Mouse (Mus musculus) gastrocnemius, postnatal 14 days (tissue): ENCODE measurements around the gene Map3k13. TPM values are rescaled to one million over a fixed set of nuclear protein-coding genes. Genes with fewer than 3 reads are reported as not detected.
"Not testable (repeated sequence)": the region's sequence is repeated elsewhere in the genome, so short reads cannot be mapped to it uniquely, and the experiment has no call there.

ENCODE experiments used
- DNase-seq: peaks from one replicate; pipeline ENCODE4 v3.0.0; 2021; ENCODE audit warnings: mixed read lengths
- intact Hi-C: fragments of 180-260 bp; cut with DNase I; formaldehyde crosslinking; loops from one replicate; pipeline ENCODE4 v1.15.1; 2025; ENCODE audit warnings: low total_unique reads
- total RNA-seq, 2 experiments: library from RNA; stranded (reverse); gene quantifications; 2 replicates each; pipeline ENCODE4 v1.2.3; 2021

The Map3k13 gene
- total RNA-seq, 2 experiments from 2014 or later: 0.41 to 0.44 TPM

DNA sequence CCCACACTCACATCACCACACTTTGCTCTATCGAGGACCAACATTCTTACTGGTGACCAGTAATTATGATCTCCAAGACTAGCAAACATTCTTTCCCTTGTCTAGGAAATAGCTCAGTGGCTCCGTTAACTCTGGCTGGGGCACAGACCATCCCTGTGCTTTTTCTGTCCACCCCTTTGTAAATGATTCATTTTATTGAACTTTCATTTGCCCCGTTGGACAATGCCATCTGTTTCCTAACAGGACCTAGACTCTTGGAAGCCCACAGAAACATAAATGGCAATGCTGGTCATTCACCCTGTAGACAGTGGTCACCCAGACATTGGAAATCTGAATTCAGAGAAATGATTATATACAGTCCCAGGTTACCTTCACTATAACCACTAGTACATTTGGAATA, 84.7 kb downstream of the Map3k13 start:
- intact Hi-C loops: no loop called here
- no peak for DNase-seq

DNA sequence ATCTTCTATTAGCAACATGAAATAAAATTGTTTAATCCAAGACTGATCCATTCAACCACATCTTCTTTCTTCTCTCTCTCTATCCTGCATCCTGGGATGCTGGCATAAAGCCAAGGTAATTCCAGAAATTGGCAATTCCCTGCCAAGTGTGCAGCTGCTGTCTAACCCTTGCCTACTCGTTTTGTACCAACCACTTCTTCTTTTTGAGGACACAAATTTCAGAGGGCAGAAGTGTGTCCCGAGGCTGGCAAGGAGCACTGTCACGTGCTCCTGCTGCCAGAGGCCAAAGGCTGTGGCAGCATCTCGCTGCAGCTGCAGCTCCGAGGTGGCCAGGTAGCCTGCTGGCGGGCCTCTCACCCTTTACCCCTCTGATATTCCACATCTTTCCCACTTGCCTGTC, 87.0 kb downstream of the Map3k13 start:
- DNase-seq: no peak
- intact Hi-C loops: no loop called here

DNA sequence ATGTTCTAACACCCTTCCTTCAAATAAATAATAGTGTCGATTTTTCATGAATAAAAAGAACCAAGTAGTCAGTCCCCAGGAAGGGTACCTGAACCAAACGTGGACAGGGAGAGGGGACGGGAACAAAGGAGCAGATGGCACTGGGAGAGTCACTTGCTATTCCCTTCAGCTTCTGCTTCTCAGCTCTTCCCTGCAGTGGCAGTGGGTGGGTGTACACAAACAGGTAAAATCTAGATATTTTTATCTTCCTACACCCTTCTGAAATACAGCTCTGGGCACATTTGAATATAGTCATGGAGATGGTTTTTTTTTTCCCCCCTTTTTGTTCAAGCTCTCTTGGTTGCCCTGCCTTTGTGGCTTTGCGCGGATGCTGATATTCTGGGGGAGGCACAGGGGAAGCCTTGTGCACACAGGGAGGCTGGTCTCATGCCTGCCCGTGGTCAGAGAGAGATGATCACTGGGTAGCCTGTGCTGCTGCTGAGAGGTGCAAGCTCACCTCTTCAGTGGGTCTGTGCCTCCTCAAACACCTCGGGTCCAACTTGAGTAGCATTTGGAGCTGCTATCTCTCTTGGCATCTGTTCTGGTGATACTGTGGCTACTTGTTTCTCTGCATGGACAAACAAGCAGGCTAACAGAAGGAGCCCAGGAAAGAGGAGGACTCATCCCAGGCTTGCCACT, 87.6 kb downstream of the Map3k13 start:
- intact Hi-C loops: no loop called here

DNA sequence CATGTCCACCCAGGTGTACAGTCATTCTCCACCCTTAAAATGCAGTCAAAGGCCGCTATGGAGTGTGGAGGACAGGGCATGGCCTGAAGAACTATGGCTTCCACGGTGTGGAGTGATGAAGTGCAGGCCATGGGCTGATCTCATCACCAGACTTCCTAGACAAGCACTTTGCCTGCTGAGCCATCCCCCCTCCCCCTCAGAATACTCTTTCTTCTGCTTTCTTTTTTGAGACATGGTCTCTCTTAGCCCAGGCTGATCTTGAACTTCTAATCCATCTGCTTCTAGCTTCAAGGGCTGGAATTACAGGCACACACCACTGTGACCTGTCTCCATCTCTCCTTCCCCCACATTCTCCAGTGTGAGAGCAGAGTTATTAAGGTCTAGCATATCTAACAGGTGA, 93.5 kb downstream of the Map3k13 start:
- intact Hi-C loops: no loop called here
- DNase-seq: no peak

More for the DNA sequence above, 87.6 kb downstream of the Map3k13 start:
- no peak for DNase-seq

DNA sequence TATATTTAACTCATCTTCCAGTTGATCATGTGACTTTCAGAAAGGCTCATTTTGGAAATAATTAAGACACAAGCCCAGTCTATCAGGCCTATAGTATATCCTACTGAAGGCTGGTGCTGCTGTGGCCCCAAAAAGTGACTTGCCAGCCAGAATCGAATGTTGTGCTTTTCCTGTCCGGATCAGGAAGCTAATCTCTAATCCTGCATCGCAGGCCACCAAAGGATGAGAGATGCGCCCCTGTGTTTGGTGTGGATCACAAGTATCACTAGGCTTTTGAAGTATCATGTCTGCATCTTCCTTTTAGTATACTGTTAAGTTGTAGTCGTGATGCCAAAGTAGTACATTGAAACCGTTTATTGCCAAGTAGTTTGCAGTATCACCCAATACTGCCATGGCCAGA, 99.7 kb downstream of the Map3k13 start:
- no peak for DNase-seq

DNA sequence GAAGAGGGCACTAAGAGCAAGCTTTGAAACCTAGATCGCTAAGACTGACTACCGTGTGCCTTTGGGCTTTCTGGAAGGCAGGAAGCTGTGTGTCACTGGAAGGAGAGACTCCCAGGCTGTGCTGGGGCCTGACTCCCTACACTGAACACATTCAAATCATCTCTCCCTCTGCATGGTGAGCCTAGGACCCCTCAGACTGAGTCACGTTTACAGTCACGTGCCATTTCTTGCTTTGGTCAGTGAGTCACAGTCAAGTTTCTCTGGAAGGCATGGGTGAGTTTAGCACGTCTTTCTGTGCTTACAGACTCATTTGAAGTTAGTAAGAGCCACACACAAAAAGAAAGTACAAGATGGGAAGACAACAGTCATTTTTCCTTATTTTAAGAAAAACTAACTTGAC, 107.1 kb downstream of the Map3k13 start:
- intact Hi-C loops: no loop called here
- DNase-seq: no peak

More for the DNA sequence above, 99.7 kb downstream of the Map3k13 start:
- intact Hi-C loops: no loop called here

DNA sequence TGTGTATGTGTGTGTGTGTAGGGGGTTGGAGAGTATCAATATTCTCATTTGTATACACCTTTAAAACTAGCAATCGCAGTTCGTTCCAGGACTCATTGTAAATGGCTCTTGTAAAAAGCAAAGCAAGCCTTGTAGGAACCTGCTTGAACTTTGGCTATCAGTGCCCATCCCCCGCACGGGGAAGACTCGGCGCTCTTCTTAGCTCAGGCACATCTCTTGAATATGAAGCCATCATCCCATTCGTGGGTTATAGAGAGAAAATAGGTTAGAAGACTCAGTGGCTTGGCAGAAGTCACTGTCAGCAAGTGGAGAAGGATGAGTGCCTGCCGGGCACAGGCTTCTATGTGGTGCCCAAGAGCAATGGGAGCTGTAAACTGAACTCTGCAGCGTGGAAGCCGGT, 110.5 kb downstream of the Map3k13 start:
- intact Hi-C loops: no loop called here
- no peak for DNase-seq

DNA sequence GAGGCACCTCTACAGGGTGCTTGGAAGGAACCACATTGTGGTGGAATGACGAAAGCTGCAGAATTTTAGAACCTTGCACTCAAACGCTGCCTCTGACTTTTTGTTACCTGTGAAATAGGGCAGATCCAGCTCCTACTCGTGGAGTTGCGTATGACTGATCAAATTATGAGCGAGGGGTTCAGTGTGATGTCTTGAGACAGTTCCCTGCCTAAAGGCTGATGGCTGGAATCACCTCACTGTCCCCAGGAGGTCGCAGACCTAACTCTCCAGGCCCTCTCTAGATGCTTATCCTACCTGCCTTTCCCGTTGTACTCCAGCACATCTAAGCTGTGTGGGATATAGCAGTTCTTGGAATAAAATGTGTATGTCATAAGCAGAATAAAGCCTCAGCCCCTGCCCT, 111.8 kb downstream of the Map3k13 start:
- no peak for DNase-seq
- intact Hi-C loops: no loop called here

DNA sequence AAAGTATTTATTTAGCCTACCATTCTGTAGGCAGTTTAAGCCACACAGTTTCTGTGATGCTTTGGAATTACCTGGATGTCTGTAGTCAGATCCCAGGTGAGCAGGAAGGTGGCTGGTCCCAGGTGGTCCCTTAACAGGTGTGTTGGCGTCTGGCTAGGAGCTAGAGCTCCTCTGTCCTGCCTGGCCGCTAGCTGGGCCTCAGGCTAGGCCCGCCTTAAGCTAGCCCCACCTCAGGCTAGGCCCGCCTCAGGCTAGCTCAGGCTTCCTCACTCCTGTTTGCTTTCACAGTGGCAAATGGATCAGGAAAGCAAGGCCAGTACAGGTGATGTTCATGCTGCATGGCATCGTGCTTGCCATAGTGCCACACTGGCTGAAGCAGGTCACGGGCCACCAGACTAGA, 112.8 kb downstream of the Map3k13 start:
- intact Hi-C loops: no loop called here
- DNase-seq: no peak

DNA sequence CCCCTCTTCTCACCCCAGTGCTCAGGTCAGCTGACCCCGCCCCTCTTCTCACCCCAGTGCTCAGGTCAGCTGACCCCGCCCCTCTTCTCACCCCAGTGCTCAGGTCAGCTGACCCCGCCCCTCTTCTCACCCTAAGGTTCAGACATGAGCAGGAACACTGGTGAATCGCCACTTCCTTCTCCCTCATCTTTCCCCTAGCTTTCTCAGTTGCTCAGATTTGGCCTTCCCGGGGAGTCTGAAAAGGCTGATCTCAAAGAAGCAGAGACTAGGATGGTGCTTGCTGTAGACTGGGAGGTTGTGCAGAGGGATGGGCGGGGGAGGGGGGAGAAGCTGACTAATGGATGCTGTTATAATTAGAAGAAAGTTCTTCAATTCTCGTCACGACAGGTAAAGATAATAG, 114.8 kb downstream of the Map3k13 start:
- intact Hi-C loops, DNase-seq: not testable (repeated sequence)

DNA sequence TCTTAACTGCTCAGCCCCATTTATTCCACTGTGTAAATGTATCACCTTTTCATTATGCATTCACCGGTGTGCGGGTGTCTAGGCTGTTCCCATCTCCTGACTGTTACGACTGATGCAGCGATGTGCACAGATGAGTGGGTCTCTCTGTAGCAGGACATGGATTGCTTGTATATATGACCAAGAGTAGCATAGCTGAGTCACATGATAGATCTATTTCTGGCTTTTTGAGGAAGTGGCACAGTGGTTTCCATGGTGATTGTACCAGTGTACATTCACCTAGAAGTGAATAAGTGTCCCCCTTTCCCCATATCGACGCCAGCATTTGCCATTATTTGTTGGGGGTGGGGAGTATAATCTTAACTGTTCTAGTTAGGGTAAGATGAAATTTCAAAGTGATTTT, 119.2 kb downstream of the Map3k13 start:
- no peak for DNase-seq
- intact Hi-C loops: no loop called here

DNA sequence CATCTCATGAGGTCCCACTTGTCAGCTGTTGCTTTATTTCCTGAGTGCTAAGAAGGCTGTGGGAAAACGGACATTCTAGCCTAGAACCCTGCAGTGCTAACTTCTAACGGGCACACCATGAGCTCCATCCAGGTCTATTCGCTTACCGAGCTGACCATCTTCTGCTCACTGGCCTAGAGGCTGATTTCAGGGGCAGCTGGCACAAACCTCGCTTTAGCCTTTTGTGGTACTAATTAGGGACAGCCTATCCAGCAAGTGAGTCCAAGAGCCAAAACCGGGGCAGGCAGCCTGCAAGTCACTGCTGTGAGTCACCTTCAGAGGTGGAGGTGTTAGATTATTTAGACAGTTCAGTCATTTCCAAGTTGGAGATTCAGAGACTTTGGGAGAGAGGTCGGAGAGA, 122.5 kb downstream of the Map3k13 start:
- no peak for DNase-seq
- intact Hi-C loops: no loop called here

DNA sequence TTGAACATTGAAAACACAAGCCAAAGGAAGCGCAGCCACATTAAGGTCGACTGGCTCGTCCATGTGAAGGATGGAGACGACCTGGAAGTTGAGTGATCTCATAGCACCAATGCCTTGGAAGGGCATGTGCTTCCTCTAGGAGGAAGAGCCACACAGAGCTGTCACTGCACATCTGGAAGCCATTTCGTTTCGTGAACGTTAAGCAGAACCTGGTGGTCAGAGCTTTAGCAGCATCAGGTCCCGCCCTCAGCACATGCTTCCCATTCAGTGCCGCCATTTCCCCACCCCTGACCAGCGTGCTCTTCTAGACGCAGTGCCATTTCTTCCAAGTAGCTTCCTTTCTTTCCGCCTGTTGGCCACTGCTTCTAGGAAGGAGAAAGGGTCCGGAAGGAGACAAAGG, 134.3 kb downstream of the Map3k13 start:
- intact Hi-C loops: no loop called here

DNA sequence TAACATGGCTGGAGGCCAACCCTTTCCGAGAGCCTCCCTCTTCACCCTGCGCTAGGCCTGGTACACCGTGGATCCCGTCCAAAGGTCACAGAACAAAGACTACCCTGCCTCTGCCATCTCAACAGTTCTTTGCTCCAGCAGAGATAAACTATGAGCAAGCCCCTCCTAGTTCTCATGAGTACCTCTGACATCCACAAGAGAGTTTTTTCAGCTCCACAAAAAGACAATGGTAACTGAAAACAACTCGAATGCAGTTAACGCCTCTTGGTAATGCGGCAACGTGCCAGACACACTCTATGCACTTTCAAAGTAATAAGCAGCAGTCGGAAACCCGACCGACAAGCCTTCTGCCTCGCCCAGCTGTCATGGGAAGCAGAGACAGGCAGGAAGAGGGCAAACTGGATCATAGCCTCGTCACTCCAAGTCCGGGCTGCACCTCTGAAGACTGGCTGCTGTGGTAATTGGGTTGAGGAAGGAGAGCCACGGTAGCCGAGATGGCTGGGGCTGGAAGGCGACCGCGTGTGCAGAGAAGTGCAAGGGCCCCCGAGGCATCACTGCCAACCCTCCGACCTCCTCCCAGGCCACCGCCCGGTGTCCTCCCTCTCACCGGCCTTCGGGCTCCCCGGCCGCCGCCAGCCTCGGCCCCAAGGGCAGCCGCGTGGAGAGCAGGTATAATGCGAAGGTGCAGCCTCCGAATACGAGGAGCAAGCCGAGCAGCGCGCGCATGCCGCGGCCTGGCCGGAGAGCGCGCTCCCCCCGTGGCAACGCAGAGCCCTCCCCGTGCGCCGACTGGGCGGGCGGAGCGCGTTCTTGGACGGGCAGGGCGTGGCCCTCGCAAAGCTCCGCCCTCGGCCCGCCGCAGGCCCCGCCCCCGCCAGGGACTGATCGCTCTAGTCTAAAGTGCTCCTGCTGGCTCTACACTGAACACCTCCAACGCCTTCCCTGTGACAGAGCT, 152.9 kb downstream of the Map3k13 start, which contains the start of gene Tmem41a:
Tmem41a (minus strand) TSS at position 792 of the 955 bp plus-strand sequence.
- DNase-seq: peak; percentile 86
- intact Hi-C loops: no loop called here

More for the DNA sequence above, 134.3 kb downstream of the Map3k13 start:
- no peak for DNase-seq

DNA sequence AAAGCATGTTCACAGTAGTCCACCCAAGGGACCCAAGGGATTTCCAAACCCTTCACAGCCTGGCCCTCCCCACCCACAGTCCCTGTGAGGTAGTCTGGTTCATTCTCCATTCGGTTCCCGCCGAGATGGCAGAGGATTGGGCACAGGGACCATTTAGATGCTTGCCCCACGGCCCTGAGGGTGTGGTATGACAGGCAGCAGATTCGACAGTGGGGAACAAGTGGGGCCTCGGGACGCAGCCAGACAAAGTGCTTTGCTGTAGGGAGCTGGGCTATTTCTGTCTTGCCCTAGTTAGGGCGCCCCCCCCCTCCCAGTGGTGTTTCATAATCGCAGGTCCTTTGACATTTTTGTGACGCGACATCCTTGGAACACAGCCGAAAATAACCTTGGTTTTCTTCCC, 161.4 kb downstream of the Map3k13 start:
- intact Hi-C loops: no loop called here
- peak; percentile 19 for DNase-seq

DNA sequence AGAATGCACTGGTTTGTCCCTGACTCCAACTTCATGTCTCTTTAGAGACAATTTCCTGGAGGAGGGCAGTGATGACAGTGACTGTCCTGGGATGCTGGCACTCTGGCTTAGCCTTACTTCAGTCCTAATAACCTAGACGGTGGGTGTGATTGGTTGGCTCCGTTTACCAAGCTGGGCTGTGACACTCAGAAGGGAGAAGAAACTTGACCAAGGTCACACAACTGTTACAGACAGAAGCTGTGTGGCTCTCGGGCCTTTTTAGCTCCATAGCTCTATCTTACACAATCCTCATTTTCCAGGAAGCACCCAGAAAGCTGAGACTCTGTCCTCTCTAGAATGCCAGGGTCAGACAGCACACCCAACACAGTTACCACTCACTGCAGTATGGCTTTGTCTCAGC, 171.4 kb downstream of the Map3k13 start:
- DNase-seq: no peak
- intact Hi-C loops: no loop called here

DNA sequence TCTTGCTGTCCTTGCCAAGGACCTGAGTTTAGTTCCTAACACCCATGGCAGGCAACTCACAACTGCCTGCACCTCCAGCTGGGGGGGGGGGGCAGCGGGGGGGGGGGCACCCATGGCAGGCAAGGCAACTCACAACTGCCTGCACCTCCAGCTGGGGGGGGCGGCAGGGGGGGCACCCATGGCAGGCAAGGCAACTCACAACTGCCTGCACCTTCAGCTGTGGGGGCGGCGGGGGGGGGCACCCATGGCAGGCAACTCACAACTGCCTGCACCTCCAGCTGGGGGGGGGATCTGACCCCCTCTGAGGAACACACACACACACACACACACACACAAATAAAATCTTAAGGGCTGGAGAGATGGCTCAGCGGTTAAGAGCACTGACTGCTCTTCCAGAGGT, 175.7 kb downstream of the Map3k13 start:
- intact Hi-C loops: no loop called here
- DNase-seq: no peak

DNA sequence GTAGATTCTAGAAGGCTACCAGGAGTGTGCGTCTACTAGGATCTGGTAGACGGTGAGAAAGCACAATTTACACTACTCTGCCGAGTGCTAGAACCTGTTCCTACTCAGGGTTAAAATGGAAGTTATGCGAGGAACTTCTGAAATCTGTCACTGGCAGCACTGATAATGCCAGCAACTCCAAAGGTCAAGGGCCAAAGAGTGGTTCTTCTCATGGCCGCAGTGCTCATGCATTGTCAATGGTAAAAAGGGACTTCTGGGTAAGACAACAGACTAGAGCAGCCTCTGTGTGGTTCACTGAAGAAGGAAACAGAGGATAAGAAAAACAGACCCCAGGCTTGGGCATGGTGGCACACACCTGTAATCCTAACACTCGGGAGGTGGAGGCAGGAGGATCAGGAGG, 176.4 kb downstream of the Map3k13 start:
- no peak for DNase-seq

DNA sequence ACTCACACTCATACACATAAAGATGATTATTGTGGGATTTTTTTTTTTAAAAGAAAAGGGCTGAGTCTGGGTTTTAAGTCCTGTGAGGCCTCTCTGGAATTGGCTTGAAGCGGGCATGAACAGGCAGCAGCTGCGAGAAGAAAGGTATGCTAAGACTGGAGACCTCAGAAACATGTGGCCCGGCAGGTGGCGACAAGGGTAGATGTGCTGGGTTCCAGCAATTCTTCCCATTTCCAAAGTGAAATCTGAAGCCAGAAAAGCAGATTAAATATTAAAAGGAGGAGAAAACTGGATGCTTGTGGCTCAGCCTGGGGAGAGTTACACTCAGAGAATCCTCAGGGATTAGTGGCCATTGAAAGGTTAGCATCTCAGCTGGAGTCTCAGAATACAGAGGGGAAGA, 177.3 kb downstream of the Map3k13 start:
- intact Hi-C loops: no loop called here
- DNase-seq: no peak

More for the DNA sequence above, 176.4 kb downstream of the Map3k13 start:
- intact Hi-C loops: no loop called here

DNA sequence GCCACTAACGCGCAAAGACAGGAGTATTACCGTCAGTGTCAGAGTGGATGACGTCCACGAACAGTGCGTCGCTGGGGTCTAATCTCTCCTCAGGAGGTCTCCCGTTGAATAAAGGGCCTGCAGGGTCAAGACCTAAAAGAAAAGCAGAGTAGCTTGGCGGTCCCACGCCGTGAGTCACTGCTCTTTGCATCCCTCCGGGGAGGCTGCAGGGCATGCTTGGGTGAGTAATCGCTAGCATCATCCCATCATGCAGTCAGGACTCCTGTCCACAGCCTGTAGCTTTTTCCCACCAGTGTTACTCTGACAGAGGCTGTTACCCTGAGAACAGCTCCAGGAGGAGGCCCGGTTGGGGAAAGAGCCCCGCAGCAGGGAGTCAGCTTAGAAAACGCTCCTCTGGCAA, 182.1 kb downstream of the Map3k13 start:
- intact Hi-C loops: no loop called here
- DNase-seq: peak; percentile 7

DNA sequence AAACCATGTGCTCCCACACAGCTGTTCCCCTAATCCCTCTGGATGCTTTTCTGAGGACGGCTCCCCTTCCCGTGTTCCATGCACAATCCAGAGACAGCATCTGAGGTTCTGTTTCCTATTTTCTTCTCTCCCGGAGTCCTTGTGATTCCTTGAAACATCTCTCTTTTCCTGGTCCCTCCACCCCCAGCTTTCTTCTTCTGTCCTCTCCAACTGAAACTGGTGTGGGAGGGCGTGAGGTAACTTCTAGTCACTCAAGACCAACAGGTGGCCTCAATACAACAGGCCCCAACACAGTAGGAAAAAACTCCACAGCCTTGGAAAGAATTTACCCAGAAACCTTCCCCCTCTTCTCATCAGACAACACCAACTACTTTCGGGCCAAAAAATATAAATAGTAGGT, 183.2 kb downstream of the Map3k13 start:
- DNase-seq: no peak
- intact Hi-C loops: no loop called here
